Comparison of ENCODE assay signal across 1 mouse cellular context in genomic region chr5:76524623-76525022, GRCm38 (mm10).
TF ChIP-seq lines count a peak whose summit lies in the region.

No protein-coding gene starts in this region.

TF ChIP-seq in CH12.LX, 34 proteins besides CTCF, POLR2A, EP300 and RAD21 (continued from another document):
- TF ChIP-seq USF1 (IDR thresholded peaks at IDR 0.05; ENCODE audit: low read depth, low read length), result no peak
- peak; percentile 28; the same call in 1 of the 2 replicates for TF ChIP-seq JUN (IDR thresholded peaks at IDR 0.05; ENCODE audit: insufficient read depth, low read depth, low read length)
- no peak for TF ChIP-seq SIN3A (IDR thresholded peaks at IDR 0.05; ENCODE audit: low read length)
- no peak for TF ChIP-seq CHD1 (IDR thresholded peaks at IDR 0.05; ENCODE audit: low read depth, low read length)
- TF ChIP-seq NRF1 (IDR thresholded peaks at IDR 0.05; ENCODE audit: low read depth, low read length), result no peak
- TF ChIP-seq ZNF384 (IDR thresholded peaks at IDR 0.05; ENCODE audit: low read depth, low read length), result no peak
- peak; percentile 71; the same call in 1 of the 2 replicates for TF ChIP-seq IRF4 (IDR thresholded peaks at IDR 0.05; ENCODE audit: low read depth, low read length)
- TF ChIP-seq MXI1 (IDR thresholded peaks at IDR 0.05; ENCODE audit: low read depth, low read length), result no peak
- TF ChIP-seq E2F4 (IDR thresholded peaks at IDR 0.05; ENCODE audit: insufficient replicate concordance, low read depth, low read length), result no peak
- TF ChIP-seq ZC3H11A (IDR thresholded peaks at IDR 0.05; ENCODE audit: low read depth, low read length), result no peak
- TF ChIP-seq USF2 (conservative IDR thresholded peaks at IDR 0.05; ENCODE audit: low read depth, low read length), result no peak
- no peak for TF ChIP-seq MAX (IDR thresholded peaks at IDR 0.05; ENCODE audit: low read length)
- TF ChIP-seq BHLHE40 (IDR thresholded peaks at IDR 0.05; ENCODE audit: low read depth, low read length), result peak; percentile 71
- TF ChIP-seq MEF2A (IDR thresholded peaks at IDR 0.05; ENCODE audit: borderline replicate concordance, low read depth, low read length), result no peak
